8 mouse cellular contexts compared by ENCODE assay signal in the genomic region with DNA sequence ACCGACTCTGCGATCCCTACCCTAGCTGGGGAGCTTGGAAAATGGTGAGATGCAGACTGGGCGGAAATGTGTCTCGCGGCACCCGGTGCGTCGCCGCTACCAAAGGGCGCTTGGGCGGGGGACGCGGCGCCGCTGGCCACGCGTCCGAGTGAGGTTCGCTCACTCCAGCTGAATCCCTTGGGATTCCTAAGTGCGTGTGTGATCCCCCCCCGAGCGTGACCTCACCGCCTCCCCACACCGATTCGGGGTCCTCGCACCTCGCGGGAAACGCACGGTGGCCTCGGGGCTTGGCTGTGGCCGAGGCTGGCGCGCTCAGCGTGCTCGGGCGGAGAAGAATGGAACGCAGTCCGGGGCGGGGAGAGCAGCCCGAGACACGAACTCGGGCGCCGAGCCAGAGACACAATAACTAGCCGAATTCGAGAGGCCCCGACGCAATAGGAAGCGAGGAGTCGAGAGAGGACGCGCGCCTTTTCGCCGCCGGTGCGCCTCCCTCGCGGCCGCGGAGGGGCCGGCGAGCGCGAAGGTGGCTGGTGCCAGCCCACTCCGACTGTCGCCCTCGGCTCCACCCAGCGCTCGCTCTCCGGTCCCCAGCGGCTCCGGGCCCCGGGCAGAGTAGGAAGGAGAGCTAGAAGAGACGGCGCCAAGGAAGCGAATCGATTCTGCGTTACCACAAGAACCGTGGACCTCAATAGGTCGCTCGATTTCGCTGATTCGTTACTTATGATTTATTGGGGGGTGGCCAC. TPM values are rescaled to one million over a fixed set of nuclear protein-coding genes. Genes with fewer than 3 reads are reported as not detected.
DNase-seq lines count a peak whose midpoint lies in the region; ATAC-seq and TF ChIP-seq lines count a peak whose summit lies in the region.

A gene (minus strand): TSS at position 495 of the 743 bp plus-strand sequence.

- no peak for TF ChIP-seq CTCF in thymus, adult 2 months (IDR thresholded peaks at IDR 0.05; ENCODE audit: borderline replicate concordance, control insufficient read depth, extremely low read depth, insufficient read depth, low read length, poor library complexity)

- peak within 1 kb of the TSS; percentile 84 for H3K4me2 ChIP-seq in embryonic facial prominence, embryonic 14.5 days (ENCODE audit: low read depth, low read length)
- H3K4me2 ChIP-seq in heart, embryonic 11.5 days: peak within 1 kb of the TSS; percentile 98
- peak within 1 kb of the TSS; percentile 80 for H3K4me2 ChIP-seq in kidney, embryonic 15.5 days
- H3K4me2 ChIP-seq in liver, embryonic 12.5 days: peak within 1 kb of the TSS; percentile 96
- H3K4me2 ChIP-seq in neural tube, embryonic 11.5 days (ENCODE audit: low read depth): peak within 1 kb of the TSS; percentile 93

- H3K9ac ChIP-seq in embryonic facial prominence, embryonic 14.5 days (ENCODE audit: low read depth, low read length): peak within 1 kb of the TSS; percentile 94
- peak within 1 kb of the TSS; percentile 91 for H3K9ac ChIP-seq in heart, embryonic 11.5 days (ENCODE audit: low read depth, low read length)
- peak within 1 kb of the TSS; percentile 94 for H3K9ac ChIP-seq in kidney, embryonic 15.5 days
- H3K9ac ChIP-seq in liver, embryonic 12.5 days: peak within 1 kb of the TSS; percentile 72
- peak within 1 kb of the TSS; percentile 95 for H3K9ac ChIP-seq in neural tube, embryonic 11.5 days (ENCODE audit: low read length)

- no peaks in the 10 kb centered on the region for H3K27me3 ChIP-seq in embryonic facial prominence, embryonic 14.5 days (replicated peaks; ENCODE audit: control insufficient read depth, insufficient read depth, low read length)
- no peaks in the 10 kb centered on the region for H3K27me3 ChIP-seq in heart, embryonic 11.5 days (ENCODE audit: control insufficient read depth, insufficient read depth, low read length)
- no peaks in the 10 kb centered on the region for H3K27me3 ChIP-seq in kidney, embryonic 15.5 days
- peaks cover 54% of the 10 kb centered on the region for H3K27me3 ChIP-seq in liver, embryonic 12.5 days (replicated peaks)
- H3K27me3 ChIP-seq in neural tube, embryonic 11.5 days (ENCODE audit: control insufficient read depth, insufficient read depth, low read length): no peaks in the 10 kb centered on the region
- peaks cover 14% of the 10 kb centered on the region; the same call in 1 of the 2 replicates for H3K27me3 ChIP-seq in thymus, adult 2 months (ENCODE audit: control insufficient read depth, insufficient read depth, low read length)

- under 1% methylated on average over 81 of the region's 85 CpGs for WGBS in embryonic facial prominence, embryonic 14.5 days
- WGBS in heart, embryonic 11.5 days (ENCODE audit: insufficient replicate concordance): under 1% methylated on average over 85 of the region's 85 CpGs
- under 1% methylated on average over 84 of the region's 85 CpGs for WGBS in kidney, embryonic 15.5 days
- WGBS in liver, embryonic 12.5 days (ENCODE audit: insufficient replicate concordance): under 1% methylated on average over 85 of the region's 85 CpGs
- under 1% methylated on average over 85 of the region's 85 CpGs for WGBS in neural tube, embryonic 11.5 days
- under 1% methylated on average over 85 of the region's 85 CpGs for WGBS in thymus, adult 2 months

- DNase-seq in 3T3-L1 (ENCODE audit: low read depth, low spot score): peak; percentile 92
- peak; percentile 75 for DNase-seq in adrenal gland, adult 8-10 months
- peak; percentile 94 for DNase-seq in embryonic facial prominence, embryonic 14.5 days (ENCODE audit: low spot score)
- DNase-seq in neural tube, embryonic 11.5 days (ENCODE audit: low spot score): peak; percentile 82
- DNase-seq in thymus, adult 2 months: no peak

- H3K36me3 ChIP-seq in embryonic facial prominence, embryonic 14.5 days (ENCODE audit: control insufficient read depth, insufficient read depth, low read length): peaks cover 8% of the 10 kb centered on the region; the same call in 1 of the 2 replicates
- peaks cover 2% of the 10 kb centered on the region; the same call in 1 of the 2 replicates for H3K36me3 ChIP-seq in heart, embryonic 11.5 days (ENCODE audit: control insufficient read depth, insufficient read depth, low read length)
- peaks cover 11% of the 10 kb centered on the region; the same call in 1 of the 2 replicates for H3K36me3 ChIP-seq in kidney, embryonic 15.5 days
- peaks cover 10% of the 10 kb centered on the region; the same call in 1 of the 2 replicates for H3K36me3 ChIP-seq in liver, embryonic 12.5 days
- no peaks in the 10 kb centered on the region for H3K36me3 ChIP-seq in neural tube, embryonic 11.5 days (ENCODE audit: control insufficient read depth, insufficient read depth, low read length)
- no peaks in the 10 kb centered on the region for H3K36me3 ChIP-seq in thymus, adult 2 months (ENCODE audit: control insufficient read depth, insufficient read depth, low read length)

- H3K4me1 ChIP-seq in embryonic facial prominence, embryonic 14.5 days (ENCODE audit: control insufficient read depth, insufficient read depth, low read length): peaks cover 37% of the 10 kb centered on the region
- peaks cover 50% of the 10 kb centered on the region for H3K4me1 ChIP-seq in heart, embryonic 11.5 days (ENCODE audit: control insufficient read depth, insufficient read depth, low read length)
- peaks cover 64% of the 10 kb centered on the region for H3K4me1 ChIP-seq in kidney, embryonic 15.5 days
- H3K4me1 ChIP-seq in liver, embryonic 12.5 days: peaks cover 79% of the 10 kb centered on the region
- H3K4me1 ChIP-seq in neural tube, embryonic 11.5 days (ENCODE audit: control insufficient read depth, insufficient read depth, low read length): peaks cover 57% of the 10 kb centered on the region
- peaks cover 29% of the 10 kb centered on the region for H3K4me1 ChIP-seq in thymus, adult 2 months (replicated peaks; ENCODE audit: control insufficient read depth, insufficient read depth, low read length)

- peak within 1 kb of the TSS; percentile 98 for H3K27ac ChIP-seq in embryonic facial prominence, embryonic 14.5 days (replicated peaks; ENCODE audit: low read depth, low read length)
- peak within 1 kb of the TSS; percentile 97 for H3K27ac ChIP-seq in heart, embryonic 11.5 days (ENCODE audit: low read depth, low read length)
- peak within 1 kb of the TSS; percentile 98 for H3K27ac ChIP-seq in kidney, embryonic 15.5 days
- peak within 1 kb of the TSS; percentile 76 for H3K27ac ChIP-seq in liver, embryonic 12.5 days
- H3K27ac ChIP-seq in neural tube, embryonic 11.5 days (ENCODE audit: low read depth, low read length): peak within 1 kb of the TSS; percentile 97
- H3K27ac ChIP-seq in thymus, adult 2 months (ENCODE audit: control insufficient read depth, insufficient read depth, low read length): no peak within 1 kb of the TSS

- peak; percentile 5 for ATAC-seq in embryonic facial prominence, embryonic 14.5 days (ENCODE audit: low read depth)
- no peak for ATAC-seq in heart, embryonic 11.5 days (replicated peaks; ENCODE audit: insufficient number of reproducible peaks, low FRiP score, low TSS enrichment)
- ATAC-seq in kidney, embryonic 15.5 days (replicated peaks; ENCODE audit: low FRiP score): peak; percentile 20; the same call in 1 of the 2 replicates
- ATAC-seq in liver, embryonic 12.5 days: no peak
- peak; percentile 10 for ATAC-seq in neural tube, embryonic 11.5 days (ENCODE audit: insufficient read depth, low FRiP score, low TSS enrichment)

- H3K9me3 ChIP-seq in embryonic facial prominence, embryonic 14.5 days (ENCODE audit: control insufficient read depth, low read length): no peaks in the 10 kb centered on the region
- H3K9me3 ChIP-seq in heart, embryonic 11.5 days (replicated peaks; ENCODE audit: control insufficient read depth, low read length): no peaks in the 10 kb centered on the region
- no peaks in the 10 kb centered on the region for H3K9me3 ChIP-seq in kidney, embryonic 15.5 days (replicated peaks)
- H3K9me3 ChIP-seq in liver, embryonic 12.5 days (replicated peaks): no peaks in the 10 kb centered on the region
- H3K9me3 ChIP-seq in neural tube, embryonic 11.5 days (ENCODE audit: control insufficient read depth, low read length): no peaks in the 10 kb centered on the region

- TF ChIP-seq POLR2A in thymus, adult 2 months (IDR thresholded peaks at IDR 0.05; ENCODE audit: control insufficient read depth, extremely low read depth, insufficient read depth, low read length, poor library complexity): no peak

- H3K4me3 ChIP-seq in embryonic facial prominence, embryonic 14.5 days (ENCODE audit: low read depth, low read length): peak within 1 kb of the TSS; percentile 89
- H3K4me3 ChIP-seq in heart, embryonic 11.5 days (ENCODE audit: low read depth, low read length): peak within 1 kb of the TSS; percentile 87
- H3K4me3 ChIP-seq in kidney, embryonic 15.5 days (replicated peaks): peak within 1 kb of the TSS; percentile 95
- peak within 1 kb of the TSS; percentile 64 for H3K4me3 ChIP-seq in liver, embryonic 12.5 days
- peak within 1 kb of the TSS; percentile 79 for H3K4me3 ChIP-seq in neural tube, embryonic 11.5 days (ENCODE audit: low read depth, low read length)
- peak within 1 kb of the TSS; percentile 43 for H3K4me3 ChIP-seq in thymus, adult 2 months (ENCODE audit: control insufficient read depth, insufficient read depth, low read length)

RNA-seq across cellular contexts. Expression of the gene that starts here (rescaled TPM):
- 10 to 100 TPM; 22.2 to 48.5 (median 32.1) TPM for total RNA-seq in adrenal gland, adult 8-10 months (2022)
- polyA plus RNA-seq in embryonic facial prominence, embryonic 14.5 days (2014; fragmentation: Nextera tagmentation; extraction: Ambion mirVana): 12.7 and 13.2 TPM in 2 replicates
- polyA plus RNA-seq in heart, embryonic 11.5 days (2014; fragmentation: Nextera tagmentation; extraction: Ambion mirVana): 10.3 and 16.4 TPM in 2 replicates
- polyA plus RNA-seq in kidney, embryonic 15.5 days (2015; fragmentation: Nextera tagmentation; extraction: Ambion mirVana): 13.2 and 16.6 TPM in 2 replicates
- 5.0 and 5.1 TPM in 2 replicates for polyA plus RNA-seq in liver, embryonic 12.5 days (2016; fragmentation: Nextera tagmentation; extraction: Ambion mirVana)
- 17.5 and 17.8 TPM in 2 replicates for polyA plus RNA-seq in neural tube, embryonic 11.5 days (2014; fragmentation: Nextera tagmentation; extraction: Ambion mirVana)
- polyA plus RNA-seq in thymus, adult 2 months (2012; rRNA removed): 22.6 and 28.2 TPM in 2 replicates

Comparison
In these comparisons a context has a peak if more than half of its experiments do, and no peak if none do; other contexts are left out.
1. ATAC-seq: peak in embryonic facial prominence, embryonic 14.5 days (single experiment), kidney, embryonic 15.5 days (single experiment) and neural tube, embryonic 11.5 days (single experiment); none in heart, embryonic 11.5 days (single experiment) and liver, embryonic 12.5 days (single experiment).
2. H3K4me3 ChIP-seq: peak in every context shown above with its lines; median percentile 95 in kidney, embryonic 15.5 days; 89 in embryonic facial prominence, embryonic 14.5 days; 87 in heart, embryonic 11.5 days; 79 in neural tube, embryonic 11.5 days; 64 in liver, embryonic 12.5 days; 43 in thymus, adult 2 months.
3. Peak in every context shown above with its lines, with median percentiles within 50 percentile points of each other: H3K4me2 ChIP-seq and H3K9ac ChIP-seq.